Mouse (Mus musculus) kidney, postnatal 0 days (tissue): ENCODE results near the gene Plxnc1. TPM values are rescaled to one million over a fixed set of nuclear protein-coding genes. Genes with fewer than 3 reads are reported as not detected.

Source experiments
- ATAC-seq: fragments of 200-750 bp; cut with Nextera tagmentation; replicated peaks from 2 replicates; pipeline ENCODE4 v1.8.0; 2017; ENCODE audit warnings: low read depth, moderate number of reproducible peaks, moderate TSS enrichment, moderate library complexity; ENCODE audit not compliant: low FRiP score
- DNase-seq: peaks from one replicate; pipeline ENCODE4 v3.0.0-alpha.2; 2016; ENCODE audit warnings: low spot score
- H3K27ac ChIP-seq: fragments of 300-500 bp; sonication (generic); 2 replicates; pipeline ENCODE4 v1.5.1; 2014; ENCODE audit warnings: mild to moderate bottlenecking
- H3K27me3 ChIP-seq: fragments of 300-500 bp; sonication (generic); 2 replicates; pipeline ENCODE4 v1.6.1; 2014; ENCODE audit warnings: low read length, mixed read lengths; ENCODE audit not compliant: insufficient read depth
- H3K36me3 ChIP-seq: fragments of 300-500 bp; sonication (generic); 2 replicates; pipeline ENCODE4 v1.6.1; 2014; ENCODE audit warnings: low read length, mixed read lengths; ENCODE audit not compliant: insufficient read depth
- H3K4me1 ChIP-seq: fragments of 300-500 bp; sonication (generic); replicated peaks from 2 replicates; pipeline ENCODE4 v1.6.1; 2014; ENCODE audit warnings: antibody characterized with exemption, low read length, mixed read lengths; ENCODE audit not compliant: insufficient read depth
- H3K4me2 ChIP-seq: fragments of 300-500 bp; sonication (generic); 2 replicates; pipeline ENCODE4 v1.6.1; 2014; ENCODE audit warnings: mild to moderate bottlenecking, low read length, moderate library complexity, mixed read lengths
- H3K4me3 ChIP-seq: fragments of 300-500 bp; sonication (generic); replicated peaks from 2 replicates; pipeline ENCODE4 v1.5.1; 2014; ENCODE audit warnings: low read depth, low read length
- H3K9ac ChIP-seq: fragments of 300-500 bp; sonication (generic); 2 replicates; pipeline ENCODE4 v1.6.1; 2014; ENCODE audit warnings: low read depth, low read length
- H3K9me3 ChIP-seq: fragments of 300-500 bp; sonication (generic); replicated peaks from 2 replicates; pipeline ENCODE4 v1.6.1; 2016; ENCODE audit warnings: low read length, inconsistent platforms, mixed read lengths
- CTCF ChIP-seq: IDR thresholded peaks from 2 replicates; pipeline ENCODE4 v1.5.1; 2016; ENCODE audit warnings: antibody characterized with exemption, low read depth, mild to moderate bottlenecking, moderate library complexity
- WGBS: fragments of 180-500 bp; shearing (Covaris S2); extraction: QIAGEN DNeasy Blood & Tissue Kit; methylation state at CpG from one replicate; pipeline ENCODE4 v1.1.7; 2014; 5-methylcytosine and 5-hydroxymethylcytosine counted together
- polyA plus RNA-seq: library from polyadenylated mRNA; unstranded; fragments of >200 nt; fragmentation: Nextera tagmentation; extraction: Ambion mirVana; gene quantifications from 2 replicates; pipeline ENCODE4 v1.2.1, GENCODE M21; 2015

The Plxnc1 gene
- polyA plus RNA-seq, 1 experiment from 2014 or later, result 1.3 TPM

DNA sequence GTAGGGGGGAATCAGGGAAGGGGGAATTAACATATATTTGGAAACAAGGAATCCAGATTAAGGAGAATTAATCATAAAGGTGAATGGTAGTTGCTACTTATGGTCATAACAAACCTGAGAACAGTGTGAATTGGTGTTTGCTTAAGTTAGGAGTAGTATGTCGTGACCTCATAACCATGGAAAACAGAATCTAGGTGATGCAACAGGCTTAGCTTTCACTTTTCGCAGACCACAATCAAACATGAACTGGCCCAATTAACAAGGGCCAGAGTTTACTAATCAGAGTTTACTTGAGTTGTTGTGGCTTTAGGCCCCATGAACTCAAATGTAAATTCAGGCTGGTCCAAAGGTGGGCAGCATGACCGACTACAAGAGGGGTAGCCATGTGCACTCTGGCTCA, 150.7 kb downstream of the Plxnc1 start:
- H3K9ac ChIP-seq, result no peak overlapping the region
- H3K4me2 ChIP-seq, result no peak overlapping the region
- no peaks in the 10 kb centered on the region for H3K27me3 ChIP-seq
- no peaks in the 10 kb centered on the region for H3K9me3 ChIP-seq
- no peaks in the 10 kb centered on the region for H3K4me1 ChIP-seq
- 94% methylated on average over 3 of the region's 3 CpGs for WGBS
- no peak overlapping the region for H3K4me3 ChIP-seq
- TF ChIP-seq CTCF, result no peak
- DNase-seq (no peak), ATAC-seq (no peak)
- no peak overlapping the region for H3K27ac ChIP-seq
- H3K36me3 ChIP-seq, result no peaks in the 10 kb centered on the region

DNA sequence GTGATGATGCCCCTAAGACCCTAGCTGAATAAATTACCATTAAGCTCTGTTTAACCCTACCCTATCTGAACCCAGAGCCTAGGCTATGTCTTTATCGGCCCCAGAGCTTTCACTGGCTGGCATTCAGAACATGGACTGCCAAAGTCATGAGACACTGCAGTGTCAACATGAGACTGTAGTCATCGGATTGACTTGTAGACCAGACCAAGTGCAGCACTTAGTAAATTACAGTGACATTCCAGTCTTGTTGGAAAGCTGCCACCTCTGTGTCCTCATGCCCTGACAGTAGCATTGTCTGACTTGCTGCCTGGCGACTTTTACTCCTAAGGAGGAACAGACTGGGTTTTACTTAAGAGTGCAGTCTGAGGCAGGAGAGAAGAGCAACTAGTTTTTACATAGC, 155.4 kb downstream of the Plxnc1 start:
- no peak overlapping the region for H3K9ac ChIP-seq
- no peak for ATAC-seq
- no peak overlapping the region for H3K4me2 ChIP-seq
- no peaks in the 10 kb centered on the region for H3K4me1 ChIP-seq
- H3K9me3 ChIP-seq, result no peaks in the 10 kb centered on the region
- TF ChIP-seq CTCF, result no peak
- no peak overlapping the region for H3K27ac ChIP-seq
- peak; percentile 47 for DNase-seq
- no peaks in the 10 kb centered on the region for H3K27me3 ChIP-seq
- WGBS, result 51% methylated on average over 3 of the region's 3 CpGs
- H3K4me3 ChIP-seq, result no peak overlapping the region
- H3K36me3 ChIP-seq, result no peaks in the 10 kb centered on the region

DNA sequence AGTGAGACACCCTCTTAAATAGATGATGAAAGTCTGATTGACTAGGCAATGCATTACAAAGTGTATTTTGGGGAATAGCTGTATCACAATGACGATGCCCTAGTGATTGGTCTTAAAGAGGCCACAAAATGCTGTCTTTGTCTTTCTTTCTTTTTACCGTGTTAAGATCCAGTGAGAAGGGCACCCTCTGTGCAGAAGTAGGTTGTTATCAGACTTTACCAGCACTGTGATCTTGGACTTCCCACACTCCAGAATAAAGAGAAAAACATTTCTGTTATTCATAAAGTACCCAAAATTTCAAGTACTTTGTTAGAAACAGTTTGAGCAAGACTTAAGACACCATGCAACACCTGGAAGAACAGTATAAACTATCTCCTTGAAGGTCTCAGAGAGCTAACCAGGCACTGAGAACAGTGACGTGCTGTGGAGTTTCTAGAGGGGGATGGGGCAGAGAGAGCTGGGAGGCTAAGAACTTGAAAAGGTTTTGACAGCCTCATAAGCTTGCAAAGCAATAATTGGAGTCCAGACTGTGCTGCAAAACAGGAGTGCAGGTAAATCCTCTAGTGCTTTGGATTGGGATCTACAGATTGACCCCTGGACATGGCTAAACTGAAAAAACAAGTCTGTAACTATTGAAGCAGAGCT, 163.9 kb downstream of the Plxnc1 start:
- no peaks in the 10 kb centered on the region for H3K4me1 ChIP-seq
- WGBS, result 87% methylated on average over 3 of the region's 3 CpGs
- H3K9me3 ChIP-seq, result no peaks in the 10 kb centered on the region
- ATAC-seq (no peak), DNase-seq (no peak)
- no peak overlapping the region for H3K4me3 ChIP-seq
- no peaks in the 10 kb centered on the region for H3K27me3 ChIP-seq
- no peaks in the 10 kb centered on the region for H3K36me3 ChIP-seq
- no peak for TF ChIP-seq CTCF
- H3K27ac ChIP-seq, result no peak overlapping the region
- no peak overlapping the region for H3K4me2 ChIP-seq
- H3K9ac ChIP-seq, result no peak overlapping the region

DNA sequence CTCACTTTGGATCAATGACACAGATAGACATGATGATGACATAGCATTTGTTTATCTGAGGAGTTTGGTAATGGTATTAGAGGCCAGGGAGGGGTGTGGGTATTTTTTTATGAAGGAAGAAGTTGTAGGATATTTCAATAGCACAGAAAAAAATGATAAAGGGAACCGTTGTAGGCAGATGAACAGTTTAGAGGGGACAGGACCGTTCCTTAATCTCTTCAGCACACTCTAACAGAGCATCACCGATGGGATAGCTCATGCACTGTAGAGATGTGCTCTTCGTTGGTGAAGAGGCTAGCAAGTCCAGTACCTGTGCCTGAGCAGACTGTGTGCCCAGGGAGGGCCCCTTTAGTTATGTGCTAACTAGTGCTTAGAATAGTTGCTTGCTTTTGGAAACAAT, 165.3 kb downstream of the Plxnc1 start:
- Histone ChIP-seq H3K4me1 (no peaks in the 10 kb centered on the region), H3K27me3 (no peaks in the 10 kb centered on the region), H3K27ac (no peak overlapping the region), H3K9ac (no peak overlapping the region), H3K9me3 (no peaks in the 10 kb centered on the region), H3K4me3 (no peak overlapping the region), H3K36me3 (no peaks in the 10 kb centered on the region), H3K4me2 (no peak overlapping the region)
- DNase-seq (no peak), ATAC-seq (no peak)
- 97% methylated on average over 4 of the region's 4 CpGs for WGBS
- TF ChIP-seq CTCF, result no peak

DNA sequence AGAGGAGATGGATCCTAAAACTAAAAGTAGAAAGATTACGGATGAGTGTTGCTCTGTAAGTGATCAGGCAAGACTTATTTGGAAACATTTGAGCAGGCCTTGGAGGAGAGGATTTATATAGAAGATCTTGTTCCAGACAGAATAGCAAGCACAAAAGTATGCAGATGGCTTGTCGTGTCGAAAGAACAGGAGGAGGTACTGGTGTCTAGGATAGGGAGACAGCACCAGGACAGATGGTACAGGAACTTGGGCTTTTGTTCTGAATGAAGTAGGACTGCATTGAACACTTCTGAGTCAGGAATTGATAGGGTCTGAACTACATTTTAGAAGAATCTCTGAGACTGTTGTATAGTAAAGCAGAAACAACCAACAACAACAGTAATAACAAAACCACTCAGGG, 167.1 kb downstream of the Plxnc1 start:
- no peak for TF ChIP-seq CTCF
- Histone ChIP-seq H3K4me3 (no peak overlapping the region), H3K9ac (no peak overlapping the region), H3K27me3 (no peaks in the 10 kb centered on the region), H3K4me1 (no peaks in the 10 kb centered on the region), H3K9me3 (no peaks in the 10 kb centered on the region), H3K27ac (no peak overlapping the region), H3K4me2 (no peak overlapping the region), H3K36me3 (no peaks in the 10 kb centered on the region)
- WGBS, result 96% methylated on average over 3 of the region's 3 CpGs
- ATAC-seq, result no peak
- no peak for DNase-seq

DNA sequence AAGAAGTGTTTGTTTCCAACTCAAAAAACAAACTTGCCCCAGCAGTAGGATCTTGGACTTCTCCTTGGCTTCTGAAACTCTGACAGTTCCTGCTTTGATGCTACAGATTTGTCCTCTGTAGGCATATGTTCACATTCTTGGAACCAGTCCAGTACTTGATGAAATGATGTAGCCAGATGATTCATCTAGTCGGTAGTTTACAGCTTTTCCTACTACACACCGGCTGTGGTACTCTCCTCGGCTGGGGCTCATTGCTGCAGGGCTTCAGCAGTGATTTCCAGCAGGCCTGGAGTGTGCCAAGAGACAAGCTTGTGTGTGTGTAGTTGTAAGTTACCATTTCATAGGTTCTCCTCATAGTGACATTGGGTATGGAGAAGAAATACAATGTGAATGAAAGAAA, 173.1 kb downstream of the Plxnc1 start:
- TF ChIP-seq CTCF, result no peak
- Histone ChIP-seq H3K27ac (no peak overlapping the region), H3K36me3 (no peaks in the 10 kb centered on the region), H3K9ac (no peak overlapping the region), H3K27me3 (no peaks in the 10 kb centered on the region), H3K9me3 (no peaks in the 10 kb centered on the region), H3K4me3 (no peak overlapping the region), H3K4me1 (no peaks in the 10 kb centered on the region), H3K4me2 (no peak overlapping the region)
- 51% methylated on average over 3 of the region's 3 CpGs for WGBS
- no peak for DNase-seq
- ATAC-seq, result no peak

DNA sequence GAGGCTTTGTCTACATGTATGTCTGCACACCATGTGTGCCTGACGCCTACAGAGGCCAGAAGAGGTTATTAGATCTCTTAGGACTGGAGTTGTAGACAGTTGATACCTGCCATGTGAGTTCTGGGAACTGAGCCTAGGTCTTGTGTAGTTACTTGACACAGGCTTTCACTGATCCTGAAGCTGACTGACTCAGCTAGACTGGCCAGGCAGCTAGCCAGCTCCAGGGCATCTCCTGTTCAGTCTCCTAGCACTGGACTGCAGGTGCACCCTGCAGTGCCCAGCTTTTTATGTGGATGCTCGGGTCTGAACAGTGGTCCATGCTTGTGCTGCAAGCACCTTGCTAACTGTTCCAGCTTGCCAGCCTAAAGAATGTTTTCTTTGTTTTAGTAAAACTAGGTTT, 197.6 kb downstream of the Plxnc1 start:
- TF ChIP-seq CTCF, result no peak
- no peaks in the 10 kb centered on the region for H3K4me1 ChIP-seq
- WGBS, result 86% methylated on average over 2 of the region's 2 CpGs
- H3K9me3 ChIP-seq, result no peaks in the 10 kb centered on the region
- no peaks in the 10 kb centered on the region for H3K36me3 ChIP-seq
- H3K27me3 ChIP-seq, result no peaks in the 10 kb centered on the region
- no peak for ATAC-seq
- no peak overlapping the region for H3K4me2 ChIP-seq
- H3K27ac ChIP-seq, result no peak overlapping the region
- DNase-seq, result no peak
- H3K9ac ChIP-seq, result no peak overlapping the region
- no peak overlapping the region for H3K4me3 ChIP-seq
